Mouse (Mus musculus) megakaryocyte progenitor cell, adult 5-6 weeks (primary cell): ENCODE measurements around the gene Ttc9b. TPM values are rescaled to one million over a fixed set of nuclear protein-coding genes. Genes with fewer than 3 reads are reported as not detected.

ENCODE experiments used
- ATAC-seq: replicated peaks from 2 replicates; pipeline ENCODE4 v1.8.0; 2016; ENCODE audit warnings: mild to moderate bottlenecking, moderate TSS enrichment, inconsistent platforms; ENCODE audit not compliant: poor library complexity
- total RNA-seq, 2 experiments: library from RNA; stranded (forward) in 1 of 2; stranded (reverse) in 1 of 2; fragments of 157-497, 149-512 nt in 1 of 2; fragments of 200-1000 nt in 1 of 2; gene quantifications; 2 replicates each; pipeline versions ENCODE4 v1.2.3 to v1.2.4; 2015 to 2017

The Ttc9b gene
- total RNA-seq, 2 experiments from 2014 or later = not detected

DNA sequence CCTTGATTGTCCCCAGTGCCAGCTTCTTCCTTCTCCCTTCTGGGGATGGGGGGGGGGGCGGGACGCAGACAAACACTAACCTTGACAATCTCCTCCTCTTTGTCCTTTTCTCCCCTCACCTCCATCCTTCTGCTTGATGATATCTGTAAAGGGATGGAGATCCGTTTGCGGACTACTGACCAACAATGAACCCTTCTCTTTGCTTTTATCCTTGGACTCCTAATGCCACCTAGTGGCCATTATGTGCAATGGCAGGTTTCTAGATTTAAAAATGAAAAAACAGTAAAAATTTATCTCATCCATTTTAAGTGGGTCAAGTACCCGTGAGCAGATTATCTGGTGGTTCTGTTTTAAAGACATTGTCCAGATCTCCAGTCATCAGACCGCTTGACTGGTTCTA lies 32.0 kb downstream of the Ttc9b start:
- ATAC-seq = 0 out of 2 replicates have a peak, but pooled peaks have one; percentile 20

DNA sequence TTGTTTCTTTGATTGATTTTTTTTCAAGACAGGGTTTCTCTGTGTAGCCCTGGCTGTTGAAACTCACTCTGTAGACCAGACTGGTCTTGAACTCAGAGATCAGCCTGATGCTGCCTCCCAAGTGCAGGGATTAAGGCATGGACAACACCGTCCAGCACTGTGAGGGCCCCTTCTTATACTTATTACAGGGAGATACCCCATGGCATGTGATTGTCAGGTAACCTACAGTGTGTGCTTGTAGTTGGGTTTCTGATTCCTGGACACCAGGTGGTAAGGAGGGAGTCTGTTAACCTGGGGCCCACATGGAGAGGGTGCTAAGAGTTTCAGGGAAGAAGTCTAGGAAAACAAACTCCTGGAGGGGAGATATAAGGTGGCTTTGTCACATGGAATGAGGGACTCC lies 33.3 kb downstream of the Ttc9b start:
- ATAC-seq = no peak

DNA sequence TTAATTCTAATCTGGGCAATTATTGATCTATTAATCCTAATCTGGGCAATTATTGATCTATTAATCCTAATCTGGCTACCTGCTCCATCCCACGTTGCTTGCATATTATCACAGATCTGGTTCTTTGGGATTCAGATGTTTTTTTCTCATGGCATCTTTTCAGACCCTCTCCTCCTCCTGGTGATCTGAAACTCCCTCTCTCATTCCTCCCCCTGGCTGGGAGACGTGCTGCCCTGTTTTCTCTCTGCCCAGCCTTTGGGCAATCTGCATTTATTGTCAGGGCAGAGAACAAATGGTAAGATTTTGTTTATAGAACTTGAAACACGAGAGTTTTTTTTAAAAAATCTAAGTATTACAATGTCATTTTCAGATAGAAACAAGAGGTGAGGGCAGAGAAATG lies 34.1 kb downstream of the Ttc9b start:
- no peak for ATAC-seq

DNA sequence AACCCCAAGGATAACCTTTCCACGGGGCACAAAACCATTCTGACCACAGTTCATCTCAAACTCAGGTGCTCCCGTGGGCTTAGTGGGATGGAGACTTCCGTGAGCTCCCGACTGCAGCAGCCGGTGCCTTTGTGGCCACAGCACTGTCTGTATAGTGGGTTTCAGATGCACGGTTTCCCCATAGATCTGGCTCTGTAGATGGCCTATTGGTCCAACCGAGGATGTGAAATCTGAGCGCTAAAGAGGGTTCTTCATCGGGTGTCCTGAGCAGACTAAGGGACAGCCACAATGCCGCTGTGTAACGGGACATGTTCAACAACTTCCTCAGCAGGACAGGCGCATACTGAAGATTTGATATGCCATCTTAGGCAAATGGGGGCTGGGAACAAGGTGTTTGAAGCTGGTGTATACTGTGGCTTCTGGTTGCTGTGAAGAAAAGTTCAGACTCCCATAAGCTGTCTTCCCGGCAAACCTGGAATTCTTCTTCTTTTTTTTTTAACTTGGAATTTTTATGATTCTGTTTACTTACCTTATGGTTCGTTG lies 34.6 kb downstream of the Ttc9b start:
- ATAC-seq = no peak

DNA sequence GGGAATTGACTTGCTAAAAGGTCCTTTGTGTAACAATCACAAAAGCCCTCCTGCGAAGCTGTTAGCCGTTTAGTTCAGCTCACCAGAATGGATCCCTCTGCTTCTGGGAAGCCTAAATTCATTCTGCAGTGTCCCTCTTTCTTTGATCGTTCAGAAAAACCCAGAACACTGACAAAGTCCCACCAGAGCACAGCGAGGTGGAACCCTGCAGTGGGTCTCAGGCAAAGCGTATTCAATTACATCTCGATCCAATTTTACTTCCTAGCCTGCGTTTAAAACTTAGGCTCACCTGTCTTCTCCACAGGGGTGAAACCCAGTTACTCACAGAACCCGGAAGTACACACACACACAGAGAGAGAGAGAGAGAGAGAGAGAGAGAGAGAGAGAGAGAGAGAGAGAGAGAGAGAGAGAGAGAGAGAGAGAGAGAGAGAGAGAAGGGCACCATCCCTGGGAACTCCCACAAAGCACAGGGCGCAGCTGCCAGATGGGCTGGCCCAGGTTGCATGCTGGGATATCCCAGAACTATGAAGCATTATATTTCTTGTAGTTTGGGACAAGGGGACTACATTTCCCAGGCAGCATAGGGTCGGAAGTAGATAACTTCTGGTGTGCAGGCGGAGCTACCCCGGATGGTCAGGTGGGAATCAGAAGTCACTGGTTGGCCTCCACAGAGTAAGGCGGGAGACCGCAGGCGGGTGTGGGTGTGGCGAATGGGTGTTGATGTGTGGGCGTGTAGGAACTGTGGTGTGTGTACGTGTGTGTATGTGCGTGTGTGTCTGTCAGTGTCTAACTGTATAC lies 35.3 kb downstream of the Ttc9b start, which contains the start of gene Zfp607b:
Gene Zfp607b (plus strand): TSS at position 526 of the 798 bp plus-strand sequence.
- ATAC-seq = peak; percentile 94

DNA sequence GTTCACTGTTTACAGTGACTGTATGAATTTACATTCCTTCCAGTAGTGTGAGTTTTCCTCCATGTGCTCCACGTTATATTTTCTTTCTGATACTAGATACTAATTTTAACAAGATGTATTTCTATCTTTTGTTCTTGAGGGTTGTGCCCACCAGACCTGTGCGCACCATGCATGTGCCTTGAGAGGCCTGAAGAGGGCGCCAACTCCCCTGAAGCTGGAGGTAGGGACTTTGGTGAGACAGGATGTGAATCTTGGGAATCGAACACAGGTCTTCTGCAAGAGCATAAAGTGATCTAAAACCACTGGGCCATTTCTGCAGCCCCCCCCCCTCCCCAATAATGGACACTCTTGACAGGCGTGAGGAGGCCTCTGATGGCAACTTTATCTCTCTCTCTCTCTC lies 37.4 kb downstream of the Ttc9b start:
- ATAC-seq = peak; percentile 54

GRCm38 (mm10) chr7:27696711-27697110 lies 43.0 kb downstream of the Ttc9b start:
- ATAC-seq = no peak

Other genes with a start within 250 kb of the Ttc9b start
- gene Sptbn4, start 206.2 kb upstream of the Ttc9b start, total RNA-seq (2015) = 0.02 and 0.07 TPM in 2 replicates
- not detected in 2 replicates for gene Sptbn4, start 206.2 kb upstream of the Ttc9b start, total RNA-seq (2017)
- 31.8 and 53.4 TPM in 2 replicates for gene Blvrb, start 205.9 kb upstream of the Ttc9b start, total RNA-seq (2015)
- gene Blvrb, start 205.9 kb upstream of the Ttc9b start, total RNA-seq (2017) = 21.2 and 30.2 TPM in 2 replicates
- gene Sertad3, start 180.1 kb upstream of the Ttc9b start, total RNA-seq (2015) = 2.5 and 2.9 TPM in 2 replicates
- gene Sertad3, start 180.1 kb upstream of the Ttc9b start, total RNA-seq (2017) = 6.1 and 7.6 TPM in 2 replicates
- 9.2 and 12.5 TPM in 2 replicates for gene Sertad1, start 167.0 kb upstream of the Ttc9b start, total RNA-seq (2015)
- gene Sertad1, start 167.0 kb upstream of the Ttc9b start, total RNA-seq (2017) = 5.9 and 6.8 TPM in 2 replicates
- 0.52 and 0.68 TPM in 2 replicates for gene Prx, start 154.6 kb upstream of the Ttc9b start, total RNA-seq (2015)
- gene Prx, start 154.6 kb upstream of the Ttc9b start, total RNA-seq (2017) = 0.75 and 0.81 TPM in 2 replicates
- 0.10 and 0.25 TPM in 2 replicates for gene Hipk4, start 130.6 kb upstream of the Ttc9b start, total RNA-seq (2015)
- gene Hipk4, start 130.6 kb upstream of the Ttc9b start, total RNA-seq (2017) = 0.07 and 0.29 TPM in 2 replicates
- gene Pld3, start 100.7 kb upstream of the Ttc9b start, total RNA-seq (2015) = 9.3 and 9.4 TPM in 2 replicates
- gene Pld3, start 100.7 kb upstream of the Ttc9b start, total RNA-seq (2017) = 5.3 and 7.5 TPM in 2 replicates
- gene 2310022A10Rik, start 100.7 kb upstream of the Ttc9b start, total RNA-seq (2015) = 13.4 and 14.1 TPM in 2 replicates
- gene 2310022A10Rik, start 100.7 kb upstream of the Ttc9b start, total RNA-seq (2017) = 12.4 and 15.6 TPM in 2 replicates
- gene Akt2, start 62.4 kb upstream of the Ttc9b start, total RNA-seq (2015) = 33.8 and 40.3 TPM in 2 replicates
- gene Akt2, start 62.4 kb upstream of the Ttc9b start, total RNA-seq (2017) = 46.9 and 50.2 TPM in 2 replicates
- gene Map3k10, start 20.7 kb downstream of the Ttc9b start, total RNA-seq (2015) = 1.7 and 4.3 TPM in 2 replicates
- 3.4 and 5.2 TPM in 2 replicates for gene Map3k10, start 20.7 kb downstream of the Ttc9b start, total RNA-seq (2017)
- 0.71 and 3.1 TPM in 2 replicates for gene Zfp607b, start 35.4 kb downstream of the Ttc9b start, total RNA-seq (2015)
- gene Zfp607b, start 35.4 kb downstream of the Ttc9b start, total RNA-seq (2017) = 0.42 and 4.0 TPM in 2 replicates
- gene Zfp60, start 77.5 kb downstream of the Ttc9b start, total RNA-seq (2015) = 7.6 and 11.3 TPM in 2 replicates
- 5.5 and 7.5 TPM in 2 replicates for gene Zfp60, start 77.5 kb downstream of the Ttc9b start, total RNA-seq (2017)
- 6.1 and 6.3 TPM in 2 replicates for gene Zfp626, start 153.3 kb downstream of the Ttc9b start, total RNA-seq (2015)
- 6.4 and 6.7 TPM in 2 replicates for gene Zfp626, start 153.3 kb downstream of the Ttc9b start, total RNA-seq (2017)
- gene Zfp59, start 184.7 kb downstream of the Ttc9b start, total RNA-seq (2015) = 4.9 and 5.8 TPM in 2 replicates
- 5.8 and 7.4 TPM in 2 replicates for gene Zfp59, start 184.7 kb downstream of the Ttc9b start, total RNA-seq (2017)
- gene Zfp607a, start 203.6 kb downstream of the Ttc9b start, total RNA-seq (2015) = 6.5 and 7.9 TPM in 2 replicates
- gene Zfp607a, start 203.6 kb downstream of the Ttc9b start, total RNA-seq (2017) = 8.4 and 9.0 TPM in 2 replicates